ENCODE assay signal across 8 mouse cellular contexts in the genomic region with DNA sequence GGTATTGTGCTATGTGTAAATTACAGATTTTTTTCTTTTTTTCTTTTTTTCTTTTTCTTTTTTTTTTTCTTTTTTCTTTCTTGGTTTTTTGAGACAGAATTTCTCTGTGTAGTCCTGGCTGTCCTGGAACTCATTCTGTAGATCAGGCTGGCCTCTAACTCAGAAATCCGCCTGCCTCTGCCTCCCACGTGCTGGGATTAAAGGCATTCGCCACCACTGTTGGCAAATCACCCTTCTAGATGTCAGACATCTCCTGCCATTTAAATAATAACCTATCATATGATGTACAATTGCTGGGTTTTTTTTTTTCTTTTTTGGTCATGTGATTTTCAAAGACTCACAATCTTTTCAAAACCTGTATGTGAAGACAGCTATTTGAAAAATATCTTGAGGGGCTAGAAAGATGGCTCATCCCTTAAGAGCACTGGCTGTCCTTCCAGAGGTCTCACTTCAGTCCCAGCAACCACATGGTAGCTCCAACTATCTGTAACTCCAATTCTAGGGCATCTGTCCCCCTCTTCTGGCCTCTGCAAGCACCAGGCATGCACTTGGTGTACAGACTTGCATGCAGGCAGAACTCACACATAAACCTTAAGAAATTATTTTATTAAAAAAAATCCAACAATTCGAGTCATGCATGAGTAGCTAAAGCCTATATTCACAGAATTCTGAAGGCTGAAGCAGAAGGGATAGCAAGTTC. TPM values are rescaled to one million over a fixed set of nuclear protein-coding genes. Genes with fewer than 3 reads are reported as not detected.
A peak's percentile ranks its signal among the peaks of the same experiment; 100 is the strongest.
DNase-seq lines count a peak whose midpoint lies in the region; ATAC-seq and TF ChIP-seq lines count a peak whose summit lies in the region.

No protein-coding gene starts in this region.

- intact Hi-C loops in left cerebral cortex, postnatal 4 days (cut with DNase I): loop anchor here (5.0 kb wide), 2 partner anchors 185 to 445 kb away; no protein-coding TSS in a partner anchor

- ATAC-seq in cerebellum, adult (ENCODE audit: insufficient number of reproducible peaks, low FRiP score, low TSS enrichment): no peak
- no peak for ATAC-seq in intestine, postnatal 0 days
- no peak for ATAC-seq in stomach, embryonic 15.5 days (ENCODE audit: insufficient read depth, low FRiP score, low read depth)

- peak overlapping the region; percentile 80 for H3K4me2 ChIP-seq in intestine, postnatal 0 days (replicated peaks; ENCODE audit: low read depth)
- H3K4me2 ChIP-seq in stomach, embryonic 15.5 days: peak overlapping the region; percentile 58

- no peaks in the 10 kb centered on the region for H3K4me1 ChIP-seq in cerebellum, adult 2 months (ENCODE audit: control insufficient read depth, insufficient read depth, low read length)
- H3K4me1 ChIP-seq in spleen, adult 2 months (ENCODE audit: control insufficient read depth, insufficient read depth, insufficient read length): peaks cover 5% of the 10 kb centered on the region; the same call in 1 of the 2 replicates
- H3K4me1 ChIP-seq in intestine, postnatal 0 days (replicated peaks; ENCODE audit: control insufficient read depth, insufficient read depth, low read length): no peaks in the 10 kb centered on the region
- H3K4me1 ChIP-seq in stomach, embryonic 15.5 days: peaks cover 3% of the 10 kb centered on the region; the same call in 1 of the 2 replicates

- no peaks in the 10 kb centered on the region for H3K27me3 ChIP-seq in cerebellum, adult 2 months (ENCODE audit: control insufficient read depth, insufficient read depth, low read length)
- H3K27me3 ChIP-seq in spleen, adult 2 months (ENCODE audit: control insufficient read depth, insufficient read depth, low read length): no peaks in the 10 kb centered on the region
- H3K27me3 ChIP-seq in intestine, postnatal 0 days (replicated peaks; ENCODE audit: control insufficient read depth, insufficient read depth, low read length): no peaks in the 10 kb centered on the region
- no peaks in the 10 kb centered on the region for H3K27me3 ChIP-seq in stomach, embryonic 15.5 days (replicated peaks)

- peak overlapping the region; percentile 98 for H3K4me3 ChIP-seq in cerebellum, adult 2 months (replicated peaks; ENCODE audit: insufficient read depth, low read depth, low read length)
- no peak overlapping the region for H3K4me3 ChIP-seq in spleen, adult 2 months (ENCODE audit: extremely low read depth, insufficient read depth, insufficient read length)
- peak overlapping the region; percentile 72; the same call in 1 of the 2 replicates for H3K4me3 ChIP-seq in intestine, postnatal 0 days (ENCODE audit: low read depth, low read length)
- peak overlapping the region; percentile 78; the same call in 1 of the 2 replicates for H3K4me3 ChIP-seq in stomach, embryonic 15.5 days (replicated peaks)

- TF ChIP-seq POLR2A in cerebellum, adult 2 months (IDR thresholded peaks at IDR 0.05; ENCODE audit: borderline replicate concordance, insufficient read depth, low read length): no peak
- no peak for TF ChIP-seq POLR2A in spleen, adult 2 months (IDR thresholded peaks at IDR 0.05; ENCODE audit: low read depth, low read length)

- H3K36me3 ChIP-seq in spleen, adult 2 months (ENCODE audit: control insufficient read depth, insufficient read depth, low read length): no peaks in the 10 kb centered on the region
- no peaks in the 10 kb centered on the region for H3K36me3 ChIP-seq in intestine, postnatal 0 days (ENCODE audit: control insufficient read depth, insufficient read depth)
- H3K36me3 ChIP-seq in stomach, embryonic 15.5 days: no peaks in the 10 kb centered on the region

- TF ChIP-seq CTCF in cerebellum, adult 2 months (IDR thresholded peaks at IDR 0.05; ENCODE audit: borderline replicate concordance, insufficient read depth, low read depth, low read length): no peak
- TF ChIP-seq CTCF in spleen, adult 2 months (IDR thresholded peaks at IDR 0.05; ENCODE audit: extremely low read depth, insufficient read depth, insufficient read length, insufficient replicate concordance): peak; percentile 24; the same call in 1 of the 2 replicates
- peak; percentile 33 for TF ChIP-seq CTCF in intestine, postnatal 0 days (IDR thresholded peaks at IDR 0.05; ENCODE audit: low read depth)

- 62% methylated on average over 4 of the region's 4 CpGs for WGBS in cerebellum, adult 2 months
- 81% methylated on average over 4 of the region's 4 CpGs for WGBS in spleen, adult 2 months
- WGBS in intestine, postnatal 0 days: 73% methylated on average over 4 of the region's 4 CpGs
- WGBS in stomach, embryonic 15.5 days: 75% methylated on average over 4 of the region's 4 CpGs

- H3K9me3 ChIP-seq in intestine, postnatal 0 days (ENCODE audit: control insufficient read depth): no peaks in the 10 kb centered on the region
- H3K9me3 ChIP-seq in stomach, embryonic 15.5 days: no peaks in the 10 kb centered on the region

- no peak overlapping the region for H3K9ac ChIP-seq in intestine, postnatal 0 days (ENCODE audit: low read depth, low read length)
- H3K9ac ChIP-seq in stomach, embryonic 15.5 days: no peak overlapping the region

- no peak for DNase-seq in cerebellum, adult 2 months
- peak in 1 of 2 experiments; percentile 21 for DNase-seq in spleen, adult 2 months (ENCODE audit: low read depth in 1 of 2, low spot score in 2 of 2)
- no peak for DNase-seq in spleen, postnatal 10 days (ENCODE audit: low spot score in 2 of 2)
- DNase-seq in frontal cortex, postnatal 36 days (ENCODE audit: low spot score in 2 of 2): no peak
- no peak for DNase-seq in left cerebral cortex, postnatal 4 days

- H3K27ac ChIP-seq in cerebellum, adult 2 months (ENCODE audit: insufficient read depth, low read length): no peak overlapping the region
- H3K27ac ChIP-seq in spleen, adult 2 months (ENCODE audit: insufficient read depth, low read length): no peak overlapping the region
- H3K27ac ChIP-seq in intestine, postnatal 0 days (ENCODE audit: low read depth, low read length): no peak overlapping the region
- H3K27ac ChIP-seq in stomach, embryonic 15.5 days: no peak overlapping the region

RNA-seq across cellular contexts. Expression of a gene that starts 2.3 kb away (rescaled TPM):
- 71.7 and 73.1 TPM in 2 replicates for polyA plus RNA-seq in cerebellum, adult 2 months (2012; rRNA removed)
- 13.6 and 17.0 TPM in 2 replicates for polyA plus RNA-seq in spleen, adult 2 months (2012; rRNA removed)
- 8.5 and 9.3 TPM in 2 replicates for polyA plus RNA-seq in intestine, postnatal 0 days (2015; fragmentation: Nextera tagmentation; extraction: Ambion mirVana)
- 15.2 and 16.3 TPM in 2 replicates for polyA plus RNA-seq in stomach, embryonic 15.5 days (2015; fragmentation: Nextera tagmentation; extraction: Ambion mirVana)
- total RNA-seq in left cerebral cortex, postnatal 4 days (2021): 100 to 1,000 TPM; 128 to 142 TPM
